Mouse (Mus musculus) liver, embryonic 12.5 days (tissue): ENCODE data around the gene Gm8229. TPM values are rescaled to one million over a fixed set of nuclear protein-coding genes. Genes with fewer than 3 reads are reported as not detected.
"Not testable (repeated sequence)": the region's sequence is repeated elsewhere in the genome, so short reads cannot be mapped to it uniquely, and the experiment has no call there.

Source experiments
- ATAC-seq: fragments of 200-750 bp; cut with Nextera tagmentation; 2 replicates; pipeline ENCODE4 v1.8.0; 2017; ENCODE audit warnings: moderate number of reproducible peaks, mild to moderate bottlenecking, moderate library complexity
- H3K27ac ChIP-seq: fragments of 300-500 bp; sonication (generic); 2 replicates; pipeline ENCODE4 v1.5.1; 2016; ENCODE audit warnings: mild to moderate bottlenecking
- H3K27me3 ChIP-seq: fragments of 300-500 bp; sonication (generic); replicated peaks from 2 replicates; pipeline ENCODE4 v1.6.1; 2016; ENCODE audit warnings: mild to moderate bottlenecking, moderate library complexity
- H3K36me3 ChIP-seq: fragments of 300-500 bp; sonication (generic); 2 replicates; pipeline ENCODE4 v1.6.1; 2016; ENCODE audit warnings: mild to moderate bottlenecking, moderate library complexity
- H3K4me1 ChIP-seq: fragments of 300-500 bp; sonication (generic); 2 replicates; pipeline ENCODE4 v1.6.1; 2016
- H3K4me2 ChIP-seq: fragments of 300-500 bp; sonication (generic); 2 replicates; pipeline ENCODE4 v1.6.1; 2016; ENCODE audit warnings: mild to moderate bottlenecking, moderate library complexity
- H3K4me3 ChIP-seq: fragments of 300-500 bp; sonication (generic); 2 replicates; pipeline ENCODE4 v1.5.1; 2016; ENCODE audit warnings: mild to moderate bottlenecking, moderate library complexity
- H3K9ac ChIP-seq: fragments of 300-500 bp; sonication (generic); 2 replicates; pipeline ENCODE4 v1.6.1; 2016; ENCODE audit warnings: mild to moderate bottlenecking, moderate library complexity
- H3K9me3 ChIP-seq: fragments of 300-500 bp; sonication (generic); replicated peaks from 2 replicates; pipeline ENCODE4 v1.6.1; 2016; ENCODE audit warnings: mild to moderate bottlenecking, moderate library complexity
- WGBS: fragments of 180-500 bp; shearing (Covaris S2); methylation state at CpG from one replicate; pipeline ENCODE4 v1.1.7; 2016; ENCODE audit not compliant: insufficient replicate concordance; 5-methylcytosine and 5-hydroxymethylcytosine counted together
- polyA plus RNA-seq: library from polyadenylated mRNA; unstranded; fragments of >200 nt; fragmentation: Nextera tagmentation; extraction: Ambion mirVana; gene quantifications from 2 replicates; pipeline ENCODE4 v1.2.1, GENCODE M21; 2016

The Gm8229 gene
- not detected in 2 replicates for polyA plus RNA-seq

- WGBS, result 76% methylated on average over 4 of the region's 4 CpGs
- H3K36me3 ChIP-seq, H3K4me3 ChIP-seq, H3K9ac ChIP-seq, ATAC-seq, H3K27ac ChIP-seq, H3K9me3 ChIP-seq, H3K4me1 ChIP-seq, H3K4me2 ChIP-seq, H3K27me3 ChIP-seq: not testable (repeated sequence)
Observed at GRCm38 (mm10) chr14:44365057-44365456, at the start of gene Gm8229. Gene Gm8229, plus strand, starts transcription at chr14:44365357.

DNA sequence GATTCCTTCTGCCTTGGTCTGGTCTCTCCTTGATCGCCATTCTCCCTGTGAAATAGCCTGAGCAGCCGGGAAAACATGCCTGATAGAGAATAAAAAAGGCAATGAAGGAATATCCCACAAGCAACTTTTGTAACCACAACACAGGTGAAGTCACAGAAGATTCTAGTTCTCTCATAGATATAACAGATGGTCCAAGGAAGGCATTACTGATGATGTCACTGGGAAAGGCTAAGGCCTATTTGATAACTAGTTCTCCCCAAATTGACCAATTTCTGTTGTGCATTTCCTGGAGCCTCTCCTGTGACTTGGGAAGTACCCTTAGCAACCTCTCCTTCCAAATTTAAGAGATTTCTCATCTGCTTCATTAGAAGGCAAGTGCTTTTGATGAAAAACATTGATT is 26.7 kb upstream of the Gm8229 start, which contains the start of gene Gm5930:
Gene Gm5930 (minus strand): TSS at position 101 of the 400 bp plus-strand sequence.
- H3K9me3 ChIP-seq, H3K27me3 ChIP-seq, H3K4me2 ChIP-seq, ATAC-seq, H3K36me3 ChIP-seq, H3K27ac ChIP-seq, H3K9ac ChIP-seq, H3K4me1 ChIP-seq, H3K4me3 ChIP-seq: not testable (repeated sequence)
- WGBS, result no CpG with 5 or more reads among the region's 2 CpGs

DNA sequence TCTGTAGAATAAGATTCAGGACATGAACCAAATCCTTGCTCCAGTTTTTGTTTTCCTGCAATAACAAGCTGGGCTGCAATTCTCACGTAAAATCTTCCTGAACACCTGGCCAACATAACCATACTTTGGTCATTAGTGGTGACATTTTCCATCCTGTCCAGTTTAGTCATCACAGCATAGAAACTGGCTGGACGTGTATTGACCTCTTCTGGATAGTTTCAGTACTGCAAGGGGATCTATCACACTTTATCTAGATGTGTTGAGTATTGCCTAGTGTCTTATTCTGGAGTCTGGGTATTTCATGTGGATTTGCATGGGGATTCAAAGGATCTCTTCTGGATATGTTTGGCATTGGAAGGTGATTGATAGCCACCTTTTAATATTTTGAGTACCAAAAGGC is 3.7 kb upstream of the Gm8229 start:
- H3K4me3 ChIP-seq, H3K9ac ChIP-seq, H3K27ac ChIP-seq, ATAC-seq, H3K4me1 ChIP-seq, H3K27me3 ChIP-seq, H3K4me2 ChIP-seq, H3K9me3 ChIP-seq, H3K36me3 ChIP-seq: not testable (repeated sequence)
- WGBS, result 24% methylated on average over 2 of the region's 2 CpGs

DNA sequence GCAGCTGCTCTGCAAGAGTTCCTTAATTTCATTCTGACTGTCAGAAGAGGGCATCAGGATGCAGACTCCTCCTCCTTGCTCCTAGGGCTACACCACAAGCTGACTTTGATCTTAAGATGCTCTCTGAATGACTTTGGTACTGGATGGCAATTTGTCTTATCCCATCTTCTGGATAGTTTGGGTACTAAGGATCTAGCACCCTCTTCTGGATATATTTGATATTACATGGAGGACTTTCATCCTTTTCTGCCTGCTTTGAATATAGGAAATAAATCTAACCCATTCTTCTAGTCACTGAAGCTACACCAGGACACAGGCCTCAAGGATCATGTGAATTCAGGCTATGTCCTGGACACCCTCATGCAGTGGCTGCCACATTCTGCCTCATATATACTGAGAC is 2.9 kb upstream of the Gm8229 start:
- not testable (repeated sequence) for H3K4me2 ChIP-seq, H3K9me3 ChIP-seq, H3K4me3 ChIP-seq, H3K27me3 ChIP-seq, H3K36me3 ChIP-seq, H3K27ac ChIP-seq, ATAC-seq, H3K4me1 ChIP-seq, H3K9ac ChIP-seq

GRCm38 (mm10) chr14:44384233-44384632 is 19.1 kb downstream of the Gm8229 start:
- H3K9ac ChIP-seq, H3K9me3 ChIP-seq, H3K27ac ChIP-seq, H3K4me2 ChIP-seq, H3K36me3 ChIP-seq, H3K27me3 ChIP-seq, H3K4me3 ChIP-seq, H3K4me1 ChIP-seq, ATAC-seq: not testable (repeated sequence)
- WGBS, result 44% methylated on average over 4 of the region's 4 CpGs

DNA sequence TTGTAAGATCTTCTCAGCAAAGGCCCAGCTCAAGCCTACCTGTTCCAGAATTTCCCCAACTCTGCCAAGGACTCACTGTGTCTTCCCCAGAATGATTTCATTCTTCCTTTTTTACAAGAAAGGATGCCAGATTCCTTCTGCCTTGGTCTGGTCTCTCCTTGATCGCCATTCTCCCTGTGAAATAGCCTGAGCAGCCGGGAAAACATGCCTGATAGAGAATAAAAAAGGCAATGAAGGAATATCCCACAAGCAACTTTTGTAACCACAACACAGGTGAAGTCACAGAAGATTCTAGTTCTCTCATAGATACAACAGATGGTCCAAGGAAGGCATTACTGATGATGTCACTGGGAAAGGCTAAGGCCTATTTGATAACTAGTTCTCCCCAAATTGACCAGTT is 45.4 kb downstream of the Gm8229 start, which contains the start of gene Gm3371:
Gene Gm3371 (minus strand): TSS at position 101 of the 400 bp plus-strand sequence.
- not testable (repeated sequence) for H3K4me2 ChIP-seq, H3K27ac ChIP-seq, H3K4me1 ChIP-seq, ATAC-seq, H3K9me3 ChIP-seq, H3K36me3 ChIP-seq, H3K27me3 ChIP-seq, H3K4me3 ChIP-seq, H3K9ac ChIP-seq
- WGBS, result no CpG with 5 or more reads among the region's 2 CpGs

Other genes starting within 250 kb of the Gm8229 start
- not detected in 2 replicates for gene Gm3327, start 241.5 kb upstream of the Gm8229 start, polyA plus RNA-seq
- gene Gm8212, start 167.7 kb upstream of the Gm8229 start, polyA plus RNA-seq, result not detected in 2 replicates
- gene 4930503E14Rik, start 152.1 kb upstream of the Gm8229 start, polyA plus RNA-seq, result not detected in 2 replicates
- not detected in 2 replicates for gene Gm8220, start 79.8 kb upstream of the Gm8229 start, polyA plus RNA-seq
- not detected in 2 replicates for gene Gm5930, start 26.8 kb upstream of the Gm8229 start, polyA plus RNA-seq
- gene Gm3371, start 45.3 kb downstream of the Gm8229 start, polyA plus RNA-seq, result not detected in 2 replicates
- not detected in 2 replicates for gene Gm8232, start 68.3 kb downstream of the Gm8229 start, polyA plus RNA-seq
- gene BC061237, start 127.1 kb downstream of the Gm8229 start, polyA plus RNA-seq, result not detected in 2 replicates
- gene Gm17093, start 152.9 kb downstream of the Gm8229 start, polyA plus RNA-seq, result not detected in 2 replicates
- not detected in 2 replicates for gene Gm8247, start 217.8 kb downstream of the Gm8229 start, polyA plus RNA-seq